Mouse (Mus musculus): ENCODE data around the gene Rnf20.
A peak's percentile ranks its signal among the peaks of the same experiment; 100 is the strongest.

Rnf20 gene

DNA sequence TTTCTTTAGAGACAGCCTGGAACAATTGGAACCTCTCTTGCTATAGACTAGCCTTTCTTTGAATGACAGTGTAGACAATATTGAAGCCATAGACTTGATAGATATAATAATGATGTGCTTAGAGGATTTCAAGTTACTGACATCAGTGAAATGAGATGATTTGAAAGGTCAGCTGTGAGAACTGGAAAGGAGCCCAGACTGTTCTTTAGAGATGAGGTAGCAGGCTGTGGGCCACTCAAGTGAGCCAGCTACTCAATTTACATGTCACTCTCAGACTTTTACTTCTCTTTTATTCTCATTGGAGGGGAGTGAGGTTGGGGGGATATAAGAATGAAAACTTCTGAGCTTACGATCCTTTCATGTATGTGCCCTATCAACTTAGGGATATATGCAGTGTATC, 27.6 kb downstream of the Rnf20 start:
- DNase-seq (ENCODE audit: low spot score in 2 of 2), result no peak

DNA sequence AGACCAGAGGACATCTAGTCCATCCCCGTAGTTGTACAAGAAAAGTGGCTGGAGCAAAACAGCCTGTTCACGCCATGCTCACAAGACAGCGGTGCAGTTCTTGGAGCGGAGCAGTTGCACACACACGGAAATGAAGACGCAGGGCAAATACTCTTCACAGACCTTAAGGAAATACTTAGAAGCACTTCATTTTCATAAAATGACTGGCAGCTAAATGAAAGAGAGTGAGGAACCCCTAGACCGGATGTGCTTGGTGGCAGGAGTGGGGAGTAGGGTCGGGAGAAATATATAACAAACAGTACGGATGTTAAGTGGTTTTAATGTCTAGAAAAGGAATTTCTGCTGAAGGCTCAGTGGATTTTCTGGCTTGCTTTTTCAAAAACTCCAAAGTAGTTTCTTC, 29.9 kb downstream of the Rnf20 start:
- no peak for DNase-seq (ENCODE audit: low spot score in 2 of 2)

DNA sequence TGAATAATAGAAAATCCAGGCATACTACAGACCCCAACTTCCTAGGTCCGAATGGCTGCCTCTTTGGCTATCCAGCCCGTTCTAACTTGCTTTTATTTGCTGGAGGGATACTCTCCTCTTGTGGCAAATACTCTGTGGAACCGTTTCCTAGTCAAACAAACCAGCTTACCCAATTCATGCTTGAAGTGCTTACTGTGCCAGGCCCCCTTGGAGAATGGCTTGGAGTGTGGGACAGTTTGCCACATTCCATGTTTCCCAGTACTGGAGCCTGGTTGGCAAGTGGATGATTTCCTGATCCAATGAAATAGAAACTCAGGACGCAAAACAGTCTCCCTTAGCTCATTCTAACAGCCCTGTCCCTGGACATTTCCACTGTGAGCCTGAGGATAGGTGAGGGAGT, 30.4 kb downstream of the Rnf20 start:
- DNase-seq (ENCODE audit: low spot score in 2 of 2), result no peak

DNA sequence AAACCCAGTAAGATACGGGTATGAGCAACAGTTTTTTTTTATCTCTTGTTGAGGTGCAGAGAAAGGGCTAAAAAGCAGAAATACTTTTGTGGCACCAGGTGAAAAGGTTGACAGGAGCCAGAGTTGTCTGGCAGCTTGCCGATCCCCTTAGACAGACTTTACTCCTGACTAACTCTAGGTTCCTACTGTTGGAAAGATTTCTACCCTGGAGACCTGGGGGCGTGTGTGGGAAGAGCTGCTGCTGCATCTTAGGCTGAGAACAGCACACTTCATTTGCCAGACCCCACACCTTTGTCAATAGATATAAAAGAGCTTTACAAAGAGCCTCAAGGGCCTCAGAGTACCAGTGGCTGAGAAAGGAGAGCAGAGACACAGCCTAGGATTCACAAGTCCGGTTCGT, 33.0 kb downstream of the Rnf20 start:
- DNase-seq (ENCODE audit: low spot score in 2 of 2), result peak; percentile 35 to 41

DNA sequence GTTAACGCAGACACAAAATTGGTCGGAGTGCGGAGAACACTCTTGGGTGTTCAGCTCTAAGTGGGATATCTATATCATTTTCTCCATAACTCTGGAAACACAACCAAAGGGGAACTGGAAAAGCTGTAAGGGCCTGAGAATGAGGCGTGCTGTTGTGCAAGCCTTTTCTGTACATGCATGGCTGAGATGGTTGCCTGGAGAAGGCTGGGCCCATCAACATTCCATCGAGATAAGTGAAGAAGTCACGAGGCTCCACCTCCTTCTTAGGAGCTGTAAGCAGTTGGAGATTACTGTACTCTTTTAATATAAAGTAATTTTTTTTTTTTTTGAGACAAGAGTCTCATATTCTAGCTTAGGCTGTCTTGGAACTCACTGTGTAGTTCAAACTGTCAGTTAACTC, 44.3 kb downstream of the Rnf20 start:
- DNase-seq (ENCODE audit: low spot score in 2 of 2), result no peak

DNA sequence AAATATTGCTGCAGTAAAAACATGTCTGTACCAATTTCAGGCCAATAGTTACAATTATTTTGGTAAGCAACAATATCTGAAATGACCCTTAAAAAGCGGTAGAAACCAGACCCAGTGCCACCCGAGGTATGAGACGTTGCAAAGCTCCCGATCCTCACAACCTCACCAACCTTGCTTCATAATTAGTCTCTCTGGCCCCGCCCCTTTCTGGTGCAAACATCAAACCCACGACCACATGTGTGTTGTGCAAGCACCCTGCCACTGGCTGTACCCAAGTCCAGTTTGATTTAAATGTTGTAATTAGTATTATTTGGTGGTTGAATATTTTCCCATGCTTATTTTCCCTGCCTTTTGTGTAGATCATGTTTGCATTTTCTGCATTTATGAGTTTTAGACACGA, 45.0 kb downstream of the Rnf20 start:
- DNase-seq (ENCODE audit: low spot score in 2 of 2), result no peak

DNA sequence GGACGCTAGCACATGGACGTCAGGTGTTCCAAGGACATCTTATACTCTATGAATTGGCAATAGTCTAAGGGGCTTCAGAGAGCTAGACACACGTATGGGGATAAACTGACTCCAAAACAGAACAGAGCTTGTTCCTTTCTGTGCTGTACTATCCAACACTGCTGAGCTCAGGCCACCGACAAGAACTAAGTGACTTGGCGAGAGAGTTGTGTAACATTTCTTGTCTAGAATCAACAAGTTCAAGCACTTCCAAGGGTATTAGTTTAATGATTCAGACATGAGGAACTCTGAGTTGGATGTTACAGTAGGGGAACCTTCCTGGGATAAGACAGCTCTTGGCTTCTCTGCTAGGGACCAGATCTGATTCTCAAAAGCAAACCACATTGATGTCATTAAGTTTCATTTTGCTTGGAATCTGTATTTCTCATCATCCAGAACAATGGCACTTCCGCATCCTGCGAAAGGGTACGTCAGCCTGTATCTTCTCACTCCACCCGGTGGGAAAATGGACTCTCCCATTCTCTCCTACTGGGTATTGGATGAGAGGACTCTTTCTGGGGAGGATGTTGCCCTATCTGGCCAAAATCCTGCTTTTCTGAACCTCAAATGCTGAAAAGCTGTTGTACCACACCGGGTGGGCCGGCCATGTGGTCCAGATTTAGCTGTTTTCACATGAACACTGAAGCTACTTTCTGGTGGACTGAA, 48.5 kb downstream of the Rnf20 start:
- no peak for DNase-seq (ENCODE audit: low spot score in 2 of 2)

DNA sequence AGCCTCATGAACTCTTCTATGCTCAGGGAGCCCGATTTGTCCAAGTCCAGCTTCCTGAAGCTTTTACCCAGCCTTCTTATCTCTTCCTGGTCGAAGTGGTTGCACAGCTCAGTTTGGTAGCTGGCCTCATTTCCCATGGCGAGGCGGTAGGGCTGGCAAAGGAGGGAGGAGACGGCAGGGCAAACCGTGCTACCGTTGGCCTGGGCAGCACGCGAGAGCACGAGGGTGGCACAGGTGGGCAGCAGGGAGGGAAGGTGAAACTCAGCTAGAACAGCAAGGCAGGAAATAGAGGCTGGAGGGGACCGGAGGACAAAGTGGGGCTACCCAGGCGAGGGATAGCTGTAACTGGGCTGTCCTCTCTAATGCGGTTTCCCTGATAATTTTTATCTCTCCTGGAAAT, 50.0 kb downstream of the Rnf20 start, which contains the start of gene Ppp3r2:
TSS of gene Ppp3r2 (minus strand) at position 213 of the 400 bp plus-strand sequence.
- DNase-seq (ENCODE audit: low spot score in 2 of 2), result no peak

DNA sequence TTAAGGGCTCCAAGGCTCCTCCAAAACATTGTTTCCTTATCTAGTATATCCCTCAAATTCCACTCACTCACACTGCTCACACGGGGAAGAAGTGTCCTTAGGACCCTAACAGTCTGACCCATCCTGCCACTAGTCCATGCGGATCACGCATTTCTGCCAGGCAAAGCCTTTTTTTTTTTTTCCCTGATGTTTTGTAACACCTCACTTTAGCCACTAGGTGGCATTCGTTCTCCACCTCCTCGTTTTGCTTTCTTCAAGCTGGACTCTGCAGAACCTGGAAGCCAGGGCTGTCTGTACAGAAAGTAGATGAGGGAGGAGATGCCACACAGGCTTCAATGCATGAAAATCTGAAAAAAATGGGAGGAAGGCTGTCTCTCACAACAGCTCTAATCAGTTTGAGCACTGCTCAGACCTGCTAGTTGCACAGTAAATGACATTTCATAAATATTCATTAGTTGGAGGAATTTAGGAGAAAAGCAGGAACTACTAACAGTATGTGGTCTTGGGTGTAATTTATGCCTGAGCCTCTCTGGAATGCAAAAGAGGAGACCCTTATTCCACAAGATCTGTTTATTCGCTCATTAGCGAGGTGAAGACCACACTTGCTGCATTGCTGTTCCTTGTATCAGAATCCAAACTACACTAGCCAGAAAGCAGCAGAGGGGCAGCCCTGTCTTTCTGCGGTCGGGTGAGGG, 56.9 kb downstream of the Rnf20 start:
- peak; percentile 53 to 55 for DNase-seq (ENCODE audit: low spot score in 2 of 2)

DNA sequence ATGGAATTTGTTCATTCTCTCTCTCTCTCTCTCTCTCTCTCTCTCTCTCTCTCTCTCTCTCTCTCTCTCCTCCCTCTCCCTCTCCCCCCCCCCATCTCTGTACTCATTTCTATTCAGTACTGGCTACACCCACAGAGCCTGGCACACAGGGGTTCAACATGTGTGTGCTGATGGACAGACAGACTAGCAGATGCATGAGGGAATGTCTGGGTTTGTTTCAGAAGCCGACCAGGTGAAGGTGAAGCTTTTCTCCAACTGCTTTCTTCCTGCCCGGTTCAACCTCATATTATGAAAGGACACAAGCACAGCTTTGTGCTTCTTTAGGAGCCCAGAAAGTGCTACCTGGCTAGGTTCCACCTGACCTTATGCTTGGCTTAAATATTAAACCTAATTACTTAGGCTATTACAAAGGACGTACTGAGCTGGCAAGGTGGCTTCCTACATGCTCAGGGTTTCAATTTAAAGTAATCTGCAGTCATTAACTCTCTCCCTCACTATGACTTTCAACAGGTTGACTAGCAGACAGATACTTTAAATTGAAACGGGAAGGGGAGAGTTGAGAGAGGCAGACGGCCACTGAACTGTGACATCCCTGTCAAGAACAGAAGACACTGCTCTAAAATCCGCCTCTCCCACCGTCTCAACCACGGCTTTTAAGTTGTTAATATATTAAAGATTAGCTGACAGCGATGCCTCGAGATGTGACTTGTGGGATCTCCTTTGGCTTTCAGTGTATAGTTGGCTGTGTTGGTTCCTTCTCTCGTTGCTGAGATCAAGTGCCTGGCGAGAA, 59.8 kb downstream of the Rnf20 start:
- no peak for DNase-seq (ENCODE audit: low spot score in 2 of 2)

Data from frontal cortex, postnatal 36 days (tissue).